Mouse (Mus musculus): Measurements from ENCODE around the gene Hbb-y. TPM values are rescaled to one million over a fixed set of nuclear protein-coding genes. Genes with fewer than 3 reads are reported as not detected.
"Not testable (repeated sequence)": the region's sequence is repeated elsewhere in the genome, so short reads cannot be mapped to it uniquely, and the experiment has no call there.

Hbb-y gene
- polyA plus RNA-seq, 1 experiment = not detected

GRCm38 (mm10) chr7:103859076-103859475 is 6.1 kb upstream of the Hbb-y start:
- peaks cover 4% of the 10 kb centered on the region; the same call in 1 of the 2 replicates for H3K4me1 ChIP-seq (ENCODE audit: control insufficient read depth, insufficient read depth, low read length)
- TF ChIP-seq POLR2A (IDR thresholded peaks at IDR 0.05; ENCODE audit: borderline replicate concordance, low read depth, low read length) (no peak), CTCF (IDR thresholded peaks at IDR 0.05; ENCODE audit: low read depth, low read length) (no peak)
- no peak overlapping the region for H3K27ac ChIP-seq (ENCODE audit: insufficient read depth, low read depth, low read length)
- H3K4me3 ChIP-seq (ENCODE audit: insufficient read depth, low read length) = no peak overlapping the region

- no peak overlapping the region for H3K27ac ChIP-seq (ENCODE audit: insufficient read depth, low read depth, low read length)
- TF ChIP-seq POLR2A (IDR thresholded peaks at IDR 0.05; ENCODE audit: borderline replicate concordance, low read depth, low read length) = no peak
- TF ChIP-seq CTCF (IDR thresholded peaks at IDR 0.05; ENCODE audit: low read depth, low read length) = no peak
- H3K4me3 ChIP-seq (ENCODE audit: insufficient read depth, low read length) = no peak overlapping the region
- no peaks in the 10 kb centered on the region for H3K4me1 ChIP-seq (ENCODE audit: control insufficient read depth, insufficient read depth, low read length)
These were observed 1.7 kb upstream of the Hbb-y start for GRCm38 (mm10) chr7:103854669-103855068.

GRCm38 (mm10) chr7:103844525-103845325 is 8.3 kb downstream of the Hbb-y start:
- TF ChIP-seq POLR2A (IDR thresholded peaks at IDR 0.05; ENCODE audit: borderline replicate concordance, low read depth, low read length) = no peak
- no peak for TF ChIP-seq CTCF (IDR thresholded peaks at IDR 0.05; ENCODE audit: low read depth, low read length)
- no peak overlapping the region for H3K27ac ChIP-seq (ENCODE audit: insufficient read depth, low read depth, low read length)
- no peaks in the 10 kb centered on the region for H3K4me1 ChIP-seq (ENCODE audit: control insufficient read depth, insufficient read depth, low read length)
- H3K4me3 ChIP-seq (ENCODE audit: insufficient read depth, low read length) = no peak overlapping the region

GRCm38 (mm10) chr7:103843034-103843433 is 10.0 kb downstream of the Hbb-y start, which contains the start of gene Hbb-bh1:
TSS of gene Hbb-bh1 (minus strand) at chr7:103843164.
- Histone ChIP-seq H3K4me3 (ENCODE audit: insufficient read depth, low read length) (no peak within 1 kb of the TSS), H3K27ac (ENCODE audit: insufficient read depth, low read depth, low read length) (no peak within 1 kb of the TSS), H3K4me1 (ENCODE audit: control insufficient read depth, insufficient read depth, low read length) (no peaks in the 10 kb centered on the region)
- TF ChIP-seq POLR2A (IDR thresholded peaks at IDR 0.05; ENCODE audit: borderline replicate concordance, low read depth, low read length) = no peak
- TF ChIP-seq CTCF (IDR thresholded peaks at IDR 0.05; ENCODE audit: low read depth, low read length) = no peak

- no peak within 1 kb of the TSS for H3K27ac ChIP-seq (ENCODE audit: insufficient read depth, low read depth, low read length)
- H3K4me3 ChIP-seq (ENCODE audit: insufficient read depth, low read length) = no peak within 1 kb of the TSS
- TF ChIP-seq CTCF (IDR thresholded peaks at IDR 0.05; ENCODE audit: low read depth, low read length) = no peak
- no peaks in the 10 kb centered on the region for H3K4me1 ChIP-seq (ENCODE audit: control insufficient read depth, insufficient read depth, low read length)
These were observed 12.7 kb downstream of the Hbb-y start, which contains the start of gene Hbb-bh2 for GRCm38 (mm10) chr7:103840268-103840667. TSS of gene Hbb-bh2 (minus strand) at chr7:103840520.

- no peak for TF ChIP-seq CTCF (IDR thresholded peaks at IDR 0.05; ENCODE audit: low read depth, low read length)
- Histone ChIP-seq H3K4me1 (ENCODE audit: control insufficient read depth, insufficient read depth, low read length) (no peaks in the 10 kb centered on the region), H3K27ac (ENCODE audit: insufficient read depth, low read depth, low read length) (no peak within 1 kb of the TSS), H3K4me3 (ENCODE audit: insufficient read depth, low read length) (no peak within 1 kb of the TSS)
These were observed 25.2 kb downstream of the Hbb-y start, which contains the start of gene Hbb-bs for GRCm38 (mm10) chr7:103827808-103828207. TSS of gene Hbb-bs (minus strand) at chr7:103828096.

- not testable (repeated sequence) for H3K27ac ChIP-seq (ENCODE audit: insufficient read depth, low read depth, low read length); H3K4me3 ChIP-seq (ENCODE audit: insufficient read depth, low read length); H3K4me1 ChIP-seq (ENCODE audit: control insufficient read depth, insufficient read depth, low read length)
These were observed 25.9 kb downstream of the Hbb-y start for GRCm38 (mm10) chr7:103827139-103827538.

- Histone ChIP-seq H3K27ac (ENCODE audit: insufficient read depth, low read depth, low read length) (no peak overlapping the region), H3K4me3 (ENCODE audit: insufficient read depth, low read length) (no peak overlapping the region), H3K4me1 (ENCODE audit: control insufficient read depth, insufficient read depth, low read length) (no peaks in the 10 kb centered on the region)
- no peak for TF ChIP-seq POLR2A (IDR thresholded peaks at IDR 0.05; ENCODE audit: borderline replicate concordance, low read depth, low read length)
- TF ChIP-seq CTCF (IDR thresholded peaks at IDR 0.05; ENCODE audit: low read depth, low read length) = no peak
These were observed 26.6 kb downstream of the Hbb-y start for GRCm38 (mm10) chr7:103826255-103826887.

- TF ChIP-seq CTCF (IDR thresholded peaks at IDR 0.05; ENCODE audit: low read depth, low read length) (no peak), POLR2A (IDR thresholded peaks at IDR 0.05; ENCODE audit: borderline replicate concordance, low read depth, low read length) (no peak)
These were observed 27.3 kb downstream of the Hbb-y start for GRCm38 (mm10) chr7:103825536-103826254.

GRCm38 (mm10) chr7:103824597-103824996 is 28.4 kb downstream of the Hbb-y start:
- H3K27ac ChIP-seq (ENCODE audit: insufficient read depth, low read depth, low read length) = no peak overlapping the region
- TF ChIP-seq CTCF (IDR thresholded peaks at IDR 0.05; ENCODE audit: low read depth, low read length) = no peak
- no peak for TF ChIP-seq POLR2A (IDR thresholded peaks at IDR 0.05; ENCODE audit: borderline replicate concordance, low read depth, low read length)
- H3K4me3 ChIP-seq (ENCODE audit: insufficient read depth, low read length) = no peak overlapping the region
- no peaks in the 10 kb centered on the region for H3K4me1 ChIP-seq (ENCODE audit: control insufficient read depth, insufficient read depth, low read length)

More at GRCm38 (mm10) chr7:103825536-103826254, 27.3 kb downstream of the Hbb-y start:
- no peak overlapping the region for H3K4me3 ChIP-seq (ENCODE audit: insufficient read depth, low read length)
- no peak overlapping the region for H3K27ac ChIP-seq (ENCODE audit: insufficient read depth, low read depth, low read length)
- no peaks in the 10 kb centered on the region for H3K4me1 ChIP-seq (ENCODE audit: control insufficient read depth, insufficient read depth, low read length)

- H3K4me3 ChIP-seq (ENCODE audit: insufficient read depth, low read length); H3K27ac ChIP-seq (ENCODE audit: insufficient read depth, low read depth, low read length): not testable (repeated sequence)
These were observed 37.9 kb downstream of the Hbb-y start for GRCm38 (mm10) chr7:103815085-103815484.

More at GRCm38 (mm10) chr7:103815085-103815484, 37.9 kb downstream of the Hbb-y start:
- not testable (repeated sequence) for H3K4me1 ChIP-seq (ENCODE audit: control insufficient read depth, insufficient read depth, low read length)

All from bone marrow macrophage, adult 2 months (primary cell).